Mouse (Mus musculus) embryonic facial prominence, embryonic 14.5 days (tissue): Measurements from ENCODE around the gene Otud1. TPM values are rescaled to one million over a fixed set of nuclear protein-coding genes. Genes with fewer than 3 reads are reported as not detected.

Experiments used
- ATAC-seq: fragments of 200-750 bp; cut with Nextera tagmentation; 2 replicates; pipeline ENCODE4 v1.8.0; 2017; ENCODE audit warnings: low read depth, moderate number of reproducible peaks, moderate TSS enrichment
- DNase-seq: peaks from one replicate; pipeline ENCODE4 v3.0.0-alpha.2; 2015; ENCODE audit warnings: low spot score
- H3K27ac ChIP-seq: fragments of 300-500 bp; sonication (generic); replicated peaks from 2 replicates; pipeline ENCODE4 v1.5.1; 2014; ENCODE audit warnings: low read depth, mild to moderate bottlenecking, low read length, moderate library complexity
- H3K27me3 ChIP-seq: fragments of 300-500 bp; sonication (generic); replicated peaks from 2 replicates; pipeline ENCODE4 v1.6.1; 2014; ENCODE audit warnings: low read length; ENCODE audit not compliant: control insufficient read depth, insufficient read depth
- H3K36me3 ChIP-seq: fragments of 300-500 bp; sonication (generic); 2 replicates; pipeline ENCODE4 v1.6.1; 2014; ENCODE audit warnings: low read length, mixed read lengths; ENCODE audit not compliant: control insufficient read depth, insufficient read depth
- H3K4me1 ChIP-seq: fragments of 300-500 bp; sonication (generic); 2 replicates; pipeline ENCODE4 v1.6.1; 2014; ENCODE audit warnings: antibody characterized with exemption, low read length; ENCODE audit not compliant: control insufficient read depth, insufficient read depth
- H3K4me2 ChIP-seq: fragments of 300-500 bp; sonication (generic); 2 replicates; pipeline ENCODE4 v1.6.1; 2014; ENCODE audit warnings: low read depth, mild to moderate bottlenecking, low read length, moderate library complexity, mixed read lengths
- H3K4me3 ChIP-seq: fragments of 300-500 bp; sonication (generic); 2 replicates; pipeline ENCODE4 v1.5.1; 2014; ENCODE audit warnings: low read depth, mild to moderate bottlenecking, low read length
- H3K9ac ChIP-seq: fragments of 300-500 bp; sonication (generic); 2 replicates; pipeline ENCODE4 v1.6.1; 2014; ENCODE audit warnings: low read depth, mild to moderate bottlenecking, low read length, moderate library complexity, mixed read lengths
- H3K9me3 ChIP-seq: fragments of 300-500 bp; sonication (generic); 2 replicates; pipeline ENCODE4 v1.6.1; 2016; ENCODE audit warnings: low read length; ENCODE audit not compliant: control insufficient read depth
- WGBS: fragments of 180-500 bp; shearing (Covaris S2); extraction: QIAGEN DNeasy Blood & Tissue Kit; methylation state at CpG from one replicate; pipeline ENCODE4 v1.1.7; 2014; 5-methylcytosine and 5-hydroxymethylcytosine counted together
- polyA plus RNA-seq: library from polyadenylated mRNA; unstranded; fragments of >200 nt; fragmentation: Nextera tagmentation; extraction: Ambion mirVana; gene quantifications from 2 replicates; pipeline ENCODE4 v1.2.1, GENCODE M21; 2014

The Otud1 gene
- polyA plus RNA-seq, 1 experiment from 2014 or later, result 2.9 TPM

GRCm38 (mm10) chr2:19701386-19701785 is 43.8 kb downstream of the Otud1 start:
- Histone ChIP-seq H3K4me3 (no peak overlapping the region), H3K9me3 (no peaks in the 10 kb centered on the region), H3K27ac (no peak overlapping the region), H3K36me3 (no peaks in the 10 kb centered on the region), H3K4me2 (no peak overlapping the region), H3K9ac (no peak overlapping the region), H3K27me3 (no peaks in the 10 kb centered on the region), H3K4me1 (no peaks in the 10 kb centered on the region)
- DNase-seq (no peak), ATAC-seq (no peak)
- WGBS, result 82% methylated on average over 3 of the region's 3 CpGs

GRCm38 (mm10) chr2:19703020-19703613 is 45.6 kb downstream of the Otud1 start:
- no peak overlapping the region for H3K9ac ChIP-seq
- H3K4me3 ChIP-seq, result no peak overlapping the region
- no peak overlapping the region for H3K4me2 ChIP-seq
- no peaks in the 10 kb centered on the region for H3K36me3 ChIP-seq
- ATAC-seq (no peak), DNase-seq (peak; percentile 24)
- no peaks in the 10 kb centered on the region for H3K4me1 ChIP-seq
- 0 out of 2 replicates have a peak, but pooled peaks cover 3% of the 10 kb centered on the region for H3K9me3 ChIP-seq
- no peaks in the 10 kb centered on the region for H3K27me3 ChIP-seq
- no peak overlapping the region for H3K27ac ChIP-seq

DNA sequence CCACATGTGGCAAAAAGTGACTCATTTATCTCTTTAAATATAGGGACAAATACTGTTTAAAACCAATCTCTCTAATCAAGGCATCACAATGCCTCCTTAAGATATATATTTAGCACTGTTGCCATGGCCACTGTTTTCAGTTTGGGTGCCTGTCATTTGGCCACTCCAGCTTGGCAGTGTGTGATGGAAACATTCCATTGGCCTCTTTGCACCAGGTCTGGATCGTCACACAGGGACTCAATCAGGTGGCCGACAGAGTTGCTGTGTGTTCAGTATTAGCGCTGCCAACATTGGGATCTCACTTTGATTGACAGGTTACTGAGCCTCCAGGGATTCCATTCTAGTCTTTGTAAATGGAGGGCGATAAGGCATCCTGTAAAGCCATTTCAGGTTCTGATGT is 46.1 kb downstream of the Otud1 start:
- 0 out of 2 replicates have a peak, but pooled peaks cover 3% of the 10 kb centered on the region for H3K9me3 ChIP-seq
- H3K9ac ChIP-seq, result no peak overlapping the region
- WGBS, result 44% methylated on average over 4 of the region's 4 CpGs
- ATAC-seq (no peak), DNase-seq (peak; percentile 7)
- H3K4me2 ChIP-seq, result no peak overlapping the region
- no peak overlapping the region for H3K27ac ChIP-seq
- no peak overlapping the region for H3K4me3 ChIP-seq
- no peaks in the 10 kb centered on the region for H3K4me1 ChIP-seq
- no peaks in the 10 kb centered on the region for H3K36me3 ChIP-seq
- H3K27me3 ChIP-seq, result no peaks in the 10 kb centered on the region

DNA sequence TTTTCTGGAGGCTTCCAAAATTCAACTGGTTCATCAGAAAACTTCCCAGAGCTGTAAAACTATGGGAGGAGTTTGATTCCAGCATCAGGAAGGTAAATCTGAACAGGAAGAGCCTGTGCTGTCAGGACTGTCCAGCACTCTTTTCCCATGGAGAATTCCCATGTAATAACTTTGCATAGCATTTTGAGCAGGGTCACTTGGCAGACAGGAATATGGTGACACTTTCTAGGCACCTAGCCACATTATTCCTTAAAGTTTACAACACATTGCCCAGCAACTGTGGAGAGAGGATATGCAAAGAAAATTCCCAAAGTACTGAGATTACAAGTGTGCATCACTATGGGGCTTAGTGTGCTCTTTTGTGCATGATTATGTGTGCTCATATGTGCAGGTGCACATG is 46.7 kb downstream of the Otud1 start:
- no peak overlapping the region for H3K27ac ChIP-seq
- peak; percentile 20 for DNase-seq
- H3K4me3 ChIP-seq, result no peak overlapping the region
- no peaks in the 10 kb centered on the region for H3K4me1 ChIP-seq
- no peak for ATAC-seq
- H3K4me2 ChIP-seq, result no peak overlapping the region
- H3K9ac ChIP-seq, result no peak overlapping the region
- H3K36me3 ChIP-seq, result no peaks in the 10 kb centered on the region
- H3K9me3 ChIP-seq, result 0 out of 2 replicates have a peak, but pooled peaks cover 3% of the 10 kb centered on the region
- no peaks in the 10 kb centered on the region for H3K27me3 ChIP-seq

DNA sequence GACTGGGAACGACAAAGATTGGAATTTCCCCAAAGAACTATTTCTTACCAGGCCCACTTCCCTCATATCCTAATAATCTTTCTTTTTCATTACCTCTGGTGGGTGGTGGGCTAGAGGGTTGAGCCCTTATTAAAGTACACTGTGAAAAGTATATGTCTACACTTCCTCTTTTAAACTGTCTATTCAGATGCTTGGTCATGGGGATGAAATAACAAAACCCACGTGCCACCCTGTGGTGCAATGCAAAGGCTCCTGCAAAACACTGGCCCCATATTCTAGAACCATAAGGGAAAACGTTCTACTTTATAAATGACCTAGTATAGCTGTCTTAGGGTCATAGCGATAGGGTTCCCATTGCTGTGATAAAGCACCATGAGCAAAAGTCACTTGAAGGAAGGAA is 49.3 kb downstream of the Otud1 start:
- Histone ChIP-seq H3K36me3 (no peaks in the 10 kb centered on the region), H3K4me1 (no peaks in the 10 kb centered on the region), H3K9ac (no peak overlapping the region), H3K4me3 (no peak overlapping the region), H3K27ac (no peak overlapping the region), H3K27me3 (no peaks in the 10 kb centered on the region), H3K9me3 (0 out of 2 replicates have a peak, but pooled peaks cover 3% of the 10 kb centered on the region), H3K4me2 (no peak overlapping the region)
- 81% methylated on average over 4 of the region's 4 CpGs for WGBS
- no peak for DNase-seq
- no peak for ATAC-seq

Other genes with a start within 250 kb of the Otud1 start
- 0.18 TPM in 1 of 2 replicates, not detected in the other for gene Ptf1a, start 212.1 kb upstream of the Otud1 start, polyA plus RNA-seq
- gene 4921504E06Rik, start 103.8 kb upstream of the Otud1 start, polyA plus RNA-seq, result 0.14 TPM in 1 of 2 replicates, not detected in the other